Mouse (Mus musculus) heart, embryonic 14.5 days (tissue): ENCODE data around the gene Fpr2. TPM values are rescaled to one million over a fixed set of nuclear protein-coding genes. Genes with fewer than 3 reads are reported as not detected.
"Not testable (repeated sequence)": the region's sequence is repeated elsewhere in the genome, so short reads cannot be mapped to it uniquely, and the experiment has no call there.

Experiments used
- ATAC-seq: fragments of 200-750 bp; cut with Nextera tagmentation; 2 replicates; pipeline ENCODE4 v1.8.0; 2017; ENCODE audit warnings: low read depth, moderate TSS enrichment; ENCODE audit not compliant: insufficient number of reproducible peaks, insufficient read depth, low FRiP score
- H3K27ac ChIP-seq, 2 experiments: fragments of 200-500 bp in 1 of 2; fragments of 300-500 bp in 1 of 2; sonication (generic) in 1 of 2; replicated peaks in 1 of 2; 2 replicates each; pipeline ENCODE4 v1.5.1; 2012 to 2014; ENCODE audit warnings: low read depth in 2 of 2, low read length in 2 of 2, control low read depth in 1 of 2, mild to moderate bottlenecking in 1 of 2, mixed read lengths in 1 of 2; ENCODE audit not compliant: control insufficient read depth in 1 of 2, insufficient read depth in 1 of 2
- H3K27me3 ChIP-seq: fragments of 300-500 bp; sonication (generic); 2 replicates; pipeline ENCODE4 v1.6.1; 2014; ENCODE audit warnings: mild to moderate bottlenecking, low read length, control low read depth; ENCODE audit not compliant: control insufficient read depth, insufficient read depth
- H3K36me3 ChIP-seq: fragments of 300-500 bp; sonication (generic); 2 replicates; pipeline ENCODE4 v1.6.1; 2014; ENCODE audit warnings: mild to moderate bottlenecking, control low read depth, low read length, mixed read lengths; ENCODE audit not compliant: control insufficient read depth, insufficient read depth
- H3K4me1 ChIP-seq, 2 experiments: fragments of 200-500 bp in 1 of 2; fragments of 300-500 bp in 1 of 2; sonication (generic) in 1 of 2; 2 replicates each; pipeline ENCODE4 v1.6.1; 2012 to 2014; ENCODE audit warnings: low read length in 2 of 2, control low read depth in 1 of 2, mixed read lengths in 1 of 2; ENCODE audit not compliant: control insufficient read depth in 2 of 2, insufficient read depth in 2 of 2
- H3K4me2 ChIP-seq: fragments of 300-500 bp; sonication (generic); 2 replicates; pipeline ENCODE4 v1.6.1; 2014; ENCODE audit warnings: mild to moderate bottlenecking, low read length
- H3K4me3 ChIP-seq, 2 experiments: fragments of 200-500 bp in 1 of 2; fragments of 300-500 bp in 1 of 2; sonication (generic) in 1 of 2; 2 replicates each; pipeline ENCODE4 v1.5.1; 2012 to 2014; ENCODE audit warnings: low read length in 2 of 2, mild to moderate bottlenecking in 2 of 2, control low read depth in 1 of 2, low read depth in 1 of 2, moderate library complexity in 1 of 2; ENCODE audit not compliant: control insufficient read depth in 1 of 2, insufficient read depth in 1 of 2
- H3K9ac ChIP-seq: fragments of 300-500 bp; sonication (generic); 2 replicates; pipeline ENCODE4 v1.6.1; 2014; ENCODE audit warnings: mild to moderate bottlenecking, low read length
- H3K9me3 ChIP-seq: fragments of 300-500 bp; sonication (generic); 2 replicates; pipeline ENCODE4 v1.6.1; 2016; ENCODE audit warnings: low read length, control low read depth; ENCODE audit not compliant: control insufficient read depth
- WGBS: fragments of 180-500 bp; shearing (Covaris S2); extraction: QIAGEN DNeasy Blood & Tissue Kit; methylation state at CpG from one replicate; pipeline ENCODE4 v1.1.7; 2014; 5-methylcytosine and 5-hydroxymethylcytosine counted together
- polyA plus RNA-seq: library from polyadenylated mRNA; unstranded; fragments of >200 nt; fragmentation: Nextera tagmentation; extraction: Ambion mirVana; gene quantifications from 2 replicates; pipeline ENCODE4 v1.2.1, GENCODE M21; 2014

The Fpr2 gene
- polyA plus RNA-seq: 0.41 TPM in 1 of 2 replicates, not detected in the other

DNA sequence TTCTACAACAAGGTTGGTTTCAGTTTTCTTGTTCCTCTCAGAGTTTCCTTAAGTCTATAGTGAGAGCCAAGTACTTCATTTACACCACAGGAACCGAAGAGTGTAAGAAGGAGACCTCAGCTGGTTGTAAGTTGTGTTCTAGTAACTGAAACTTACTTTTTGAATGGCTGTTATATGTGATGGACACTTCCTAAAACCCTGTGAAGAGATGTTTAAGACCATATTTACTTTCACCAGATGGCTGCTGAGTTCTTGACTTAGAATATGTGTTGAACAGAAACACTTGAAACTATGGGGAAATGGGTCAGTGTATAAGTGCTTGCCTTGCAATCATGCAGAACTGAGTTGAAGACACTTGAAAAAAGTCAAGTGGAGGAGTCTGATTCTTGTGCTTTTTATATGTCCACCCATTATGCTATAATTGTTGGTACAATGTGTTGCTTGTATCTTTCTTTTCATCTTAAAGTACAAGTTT, at the start of gene Fpr2, which contains the start of gene Fpr3:
TSS of gene Fpr2 (plus strand) at position 51 of the 475 bp plus-strand sequence.
TSS of gene Fpr3 (plus strand) at position 79 of the 475 bp plus-strand sequence.
- Histone ChIP-seq H3K4me1 (no peaks in the 10 kb centered on the region), H3K9ac (no peak within 1 kb of the TSS), H3K27me3 (no peaks in the 10 kb centered on the region), H3K36me3 (no peaks in the 10 kb centered on the region), H3K4me2 (no peak within 1 kb of the TSS), H3K4me3 (no peak within 1 kb of the TSS), H3K27ac (no peak within 1 kb of the TSS), H3K9me3 (no peaks in the 10 kb centered on the region)
- ATAC-seq: no peak
- 37% methylated on average over 1 of the region's 1 CpGs for WGBS

GRCm38 (mm10) chr17:17837919-17838701, 49.5 kb upstream of the Fpr2 start:
- ATAC-seq: peak; percentile 98
- whole genome bisulfite sequencing: under 1% methylated on average over 40 of the region's 43 CpGs
- peaks cover 59% of the 10 kb centered on the region for H3K36me3 ChIP-seq

GRCm38 (mm10) chr17:17839276-17839675, 48.3 kb upstream of the Fpr2 start:
- no peak overlapping the region for H3K27ac ChIP-seq
- H3K27me3 ChIP-seq: no peaks in the 10 kb centered on the region
- no peak overlapping the region; a peak in 1 of 4 replicates for H3K4me3 ChIP-seq
- H3K4me1 ChIP-seq: peaks cover 16 to 40% of the 10 kb centered on the region in 2 experiments
- no peaks in the 10 kb centered on the region for H3K9me3 ChIP-seq
- ATAC-seq: no peak
- no peak overlapping the region for H3K4me2 ChIP-seq
- 89% methylated on average over 2 of the region's 2 CpGs for WGBS
- H3K36me3 ChIP-seq: peaks cover 50% of the 10 kb centered on the region
- H3K9ac ChIP-seq: no peak overlapping the region

More at GRCm38 (mm10) chr17:17837919-17838701, 49.5 kb upstream of the Fpr2 start:
- Histone ChIP-seq H3K4me3 (peak overlapping the region; percentile 53 to 72), H3K27ac (peak overlapping the region; percentile 89 to 93), H3K9me3 (no peaks in the 10 kb centered on the region), H3K27me3 (no peaks in the 10 kb centered on the region), H3K9ac (peak overlapping the region; percentile 77), H3K4me1 (peaks cover 16 to 49% of the 10 kb centered on the region in 2 experiments), H3K4me2 (peak overlapping the region; percentile 79)

DNA sequence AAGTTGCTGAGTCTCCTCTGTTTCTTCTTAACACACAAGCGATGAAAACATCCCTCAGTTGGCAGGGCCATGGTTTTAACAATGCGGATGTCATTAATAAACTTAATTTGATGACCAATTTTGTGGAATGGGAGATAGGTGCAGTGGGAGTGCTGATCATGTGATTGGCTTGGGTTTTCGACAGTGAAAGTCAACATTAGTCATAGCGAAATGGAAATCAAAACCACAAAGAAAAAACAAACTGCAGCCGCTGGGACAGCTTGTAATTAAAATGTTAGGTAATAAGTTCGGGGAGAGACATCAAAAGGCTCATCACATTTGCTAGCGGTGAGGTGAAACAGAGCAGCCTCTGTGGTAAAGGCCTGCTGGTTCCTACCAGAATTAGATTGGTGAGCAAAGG, 46.8 kb upstream of the Fpr2 start:
- no peaks in the 10 kb centered on the region for H3K9me3 ChIP-seq
- WGBS: 91% methylated on average over 7 of the region's 7 CpGs
- peaks cover 46% of the 10 kb centered on the region for H3K36me3 ChIP-seq
- no peak for ATAC-seq
- H3K9ac ChIP-seq: no peak overlapping the region
- H3K27ac ChIP-seq: no peak overlapping the region
- H3K27me3 ChIP-seq: no peaks in the 10 kb centered on the region
- H3K4me2 ChIP-seq: no peak overlapping the region
- no peak overlapping the region for H3K4me3 ChIP-seq
- H3K4me1 ChIP-seq: peaks cover 14 to 26% of the 10 kb centered on the region in 2 experiments

- Histone ChIP-seq H3K9ac (no peak overlapping the region), H3K4me1 (peaks cover under 1 to 4% of the 10 kb centered on the region in 2 experiments; a peak in 2 of 4 replicates), H3K27ac (no peak overlapping the region), H3K27me3 (no peaks in the 10 kb centered on the region), H3K36me3 (peaks cover 38% of the 10 kb centered on the region), H3K4me2 (no peak overlapping the region), H3K4me3 (no peak overlapping the region), H3K9me3 (no peaks in the 10 kb centered on the region)
- ATAC-seq: no peak
- WGBS: 65% methylated on average over 27 of the region's 27 CpGs
These were observed 43.9 kb upstream of the Fpr2 start for GRCm38 (mm10) chr17:17843534-17844261.

- H3K27me3 ChIP-seq, H3K27ac ChIP-seq, H3K4me2 ChIP-seq, H3K4me3 ChIP-seq, H3K9ac ChIP-seq, H3K9me3 ChIP-seq, H3K4me1 ChIP-seq, ATAC-seq: not testable (repeated sequence)
- WGBS: 69% methylated on average over 3 of the region's 3 CpGs
- H3K36me3 ChIP-seq: peaks cover 37% of the 10 kb centered on the region
These were observed 43.0 kb upstream of the Fpr2 start for GRCm38 (mm10) chr17:17844606-17845005.

DNA sequence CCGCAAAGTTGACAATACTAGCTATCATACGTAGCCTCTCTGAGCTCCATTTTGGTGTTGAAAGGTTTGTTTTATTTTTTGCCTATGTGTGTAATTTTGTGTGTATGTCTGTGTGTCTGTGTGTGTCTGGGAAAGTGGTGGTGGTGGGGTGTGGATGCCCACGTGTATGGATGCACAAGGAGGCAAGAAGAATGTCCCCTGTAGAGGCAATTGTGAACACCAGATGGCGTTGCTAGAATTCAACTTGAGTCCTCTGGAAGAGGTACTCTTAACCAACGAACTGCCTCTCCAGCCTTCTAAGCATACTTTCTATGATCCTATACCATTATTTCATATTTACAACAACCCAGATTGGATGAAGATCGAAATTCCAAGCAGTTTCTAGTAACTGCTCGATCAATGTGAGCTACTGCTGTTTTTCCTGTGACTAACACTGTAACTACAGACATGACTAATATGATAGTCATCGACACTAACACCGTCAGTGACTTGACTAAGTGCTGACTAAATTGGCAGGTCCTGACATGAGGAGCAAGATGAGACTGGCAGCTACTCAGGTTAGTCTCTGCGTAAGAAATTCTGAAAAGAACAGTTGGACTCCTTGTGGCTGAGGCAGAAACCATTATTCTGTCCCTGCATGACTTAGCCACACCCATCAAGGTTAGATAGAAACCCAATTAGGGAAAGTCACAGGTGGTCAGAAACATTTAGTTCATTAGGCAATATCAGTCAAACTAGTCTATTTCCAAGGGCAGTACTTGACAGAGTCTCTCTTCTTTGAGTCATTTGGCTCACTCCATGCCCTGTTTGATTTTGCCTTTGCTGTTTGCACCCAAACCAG, 42.2 kb upstream of the Fpr2 start:
- 70% methylated on average over 10 of the region's 10 CpGs for WGBS
- Histone ChIP-seq H3K27ac (no peak overlapping the region), H3K9ac (no peak overlapping the region), H3K4me1 (no peaks in the 10 kb centered on the region; a peak in 1 of 4 replicates), H3K4me2 (no peak overlapping the region), H3K9me3 (no peaks in the 10 kb centered on the region), H3K4me3 (no peak overlapping the region), H3K27me3 (peaks cover 12% of the 10 kb centered on the region), H3K36me3 (peaks cover 29% of the 10 kb centered on the region)
- no peak for ATAC-seq
